Mouse (Mus musculus): ENCODE measurements around the gene Homer2.

DNA sequence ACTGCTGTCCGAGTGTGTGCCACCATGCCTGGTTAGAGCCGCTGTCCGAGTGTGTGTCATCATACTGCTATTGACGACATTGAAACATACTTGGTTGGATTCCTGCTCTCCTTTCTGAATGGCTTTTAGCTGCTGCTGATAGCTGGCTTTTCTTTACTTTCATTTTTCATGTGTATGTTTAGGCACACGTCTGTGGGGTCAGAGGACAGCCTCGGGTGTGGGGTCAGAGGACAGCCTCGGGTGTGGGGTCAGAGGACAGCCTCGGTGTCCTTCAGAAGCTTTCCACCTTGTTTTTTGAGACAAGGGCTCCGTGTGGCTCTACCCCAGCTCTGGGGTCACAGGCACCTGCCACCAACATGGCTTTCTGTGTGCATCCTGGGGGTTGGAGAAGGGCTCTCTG, 114.6 kb downstream of the Homer2 start:
- TF ChIP-seq CTCF (IDR thresholded peaks at IDR 0.05; ENCODE audit: low read depth) = no peak
- no peak for TF ChIP-seq EP300 (IDR thresholded peaks at IDR 0.05; ENCODE audit: low read depth)
